Mouse (Mus musculus) liver, adult 2 months (tissue): ENCODE measurements around the gene Nfic.

Experiments
- CTCF ChIP-seq: fragments of 200-500 bp; IDR thresholded peaks from 2 replicates; pipeline ENCODE4 v1.5.1; 2011; ENCODE audit warnings: low read depth, low read length, control low read depth
- POLR2A ChIP-seq: fragments of 200-500 bp; IDR thresholded peaks from 2 replicates; pipeline ENCODE4 v1.6.1; 2011; ENCODE audit warnings: low read length, control low read depth; ENCODE audit not compliant: insufficient read depth; ENCODE audit errors: extremely low read depth

DNA sequence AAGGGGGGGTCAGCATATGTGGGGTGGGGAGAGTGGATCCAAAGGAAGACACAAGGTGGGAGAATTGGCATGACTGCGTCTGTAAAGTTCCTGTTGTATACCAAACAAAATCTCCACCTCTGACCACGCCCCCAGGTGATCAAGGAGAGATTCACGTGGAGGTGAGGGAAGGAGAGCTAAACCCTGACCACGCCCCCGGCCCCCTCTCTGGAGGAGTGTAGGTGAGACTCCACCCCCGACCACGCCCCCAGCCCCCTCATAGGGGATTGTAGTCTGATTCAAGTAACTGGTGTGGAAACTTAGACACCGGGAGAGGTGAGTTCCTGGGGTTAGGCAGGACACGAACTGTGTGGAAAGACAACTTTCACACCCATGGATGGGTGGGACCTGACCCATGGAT is 51.4 kb downstream of the Nfic start:
- TF ChIP-seq CTCF (no peak), POLR2A (no peak)
